Mouse (Mus musculus) spleen, adult 18-20 months (tissue): ENCODE results near the gene Fbxw14.
"Not testable (repeated sequence)": the region's sequence is repeated elsewhere in the genome, so short reads cannot be mapped to it uniquely, and the experiment has no call there.

Source experiments
- DNase-seq, 2 experiments: peaks; one replicate each; pipeline ENCODE4 v3.0.0; 2022; ENCODE audit warnings: mixed read lengths in 2 of 2

The Fbxw14 gene

DNA sequence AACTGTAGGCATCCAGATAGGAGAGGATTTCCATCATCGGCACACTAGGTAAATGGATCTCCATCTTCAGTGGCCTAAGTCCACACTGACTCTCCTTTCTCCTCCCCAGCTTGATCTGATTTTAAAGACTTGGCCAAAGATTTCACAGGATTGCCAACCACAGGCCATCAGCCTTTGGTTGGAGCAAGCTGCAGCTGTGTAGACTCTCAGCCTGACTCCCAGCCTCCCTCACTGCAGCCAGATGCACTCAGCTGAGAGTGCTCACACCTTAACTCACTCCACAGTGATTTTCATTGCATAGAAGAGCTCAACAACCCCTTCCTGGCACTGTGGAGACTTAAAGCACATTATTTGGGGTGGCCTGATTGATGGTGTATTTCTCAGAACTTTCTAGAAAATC, at the start of gene Fbxw14:
Gene Fbxw14 (minus strand): TSS at position 101 of the 400 bp plus-strand sequence.
- DNase-seq: not testable (repeated sequence)

- DNase-seq: no peak
Measured at GRCm38 (mm10) chr9:109263041-109263440, 24.4 kb downstream of the Fbxw14 start.

DNA sequence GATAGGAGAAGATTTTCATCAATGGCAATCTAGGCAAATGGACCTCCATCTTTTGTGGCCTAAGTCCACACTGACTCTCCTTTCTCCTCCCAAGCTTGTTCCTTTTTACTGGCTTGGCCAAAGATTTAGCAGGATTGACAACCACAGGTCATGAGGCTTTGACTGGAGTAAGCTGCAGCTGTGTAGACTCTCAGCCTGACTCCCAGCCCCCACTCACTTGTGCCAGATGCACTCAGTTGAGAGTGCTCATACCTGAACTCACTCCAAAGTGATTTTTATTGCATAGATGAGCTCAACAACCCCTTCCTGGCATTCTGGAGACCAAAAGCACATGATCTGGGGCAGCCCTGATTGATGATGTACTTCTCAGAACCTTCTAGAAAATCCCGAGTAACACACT, 52.8 kb downstream of the Fbxw14 start, which contains the start of gene Fbxw20:
Gene Fbxw20 (minus strand): TSS at position 101 of the 400 bp plus-strand sequence.
- DNase-seq: no peak
